Mouse (Mus musculus) erythroblast, embryonic 14.5 days (primary cell): ENCODE data around the gene Atp6v0a4.

Source experiments
- GATA1 ChIP-seq: IDR thresholded peaks from 2 replicates; pipeline ENCODE4 v1.6.1; 2012; ENCODE audit warnings: low read length, inconsistent platforms, mixed read lengths
- TAL1 ChIP-seq: IDR thresholded peaks from 3 replicates; pipeline ENCODE4 v1.6.1; 2012; ENCODE audit warnings: low read length, inconsistent platforms, mixed read lengths

- TF ChIP-seq GATA1: no peak
- TF ChIP-seq TAL1: no peak
Observed at GRCm38 (mm10) chr6:38152305-38152704, 27.9 kb upstream of the Atp6v0a4 start.
